Mouse (Mus musculus) kidney, adult 2 months (tissue): ENCODE results near the gene Lrrn2. TPM values are rescaled to one million over a fixed set of nuclear protein-coding genes. Genes with fewer than 3 reads are reported as not detected.

Experiments used
- DNase-seq: peaks from one replicate; pipeline ENCODE4 v3.0.0; 2021
- H3K27ac ChIP-seq: fragments of 200-500 bp; 2 replicates; pipeline ENCODE4 v1.5.1; 2012; ENCODE audit warnings: low read depth, low read length, control low read depth, inconsistent platforms; ENCODE audit not compliant: insufficient read depth
- H3K27me3 ChIP-seq: fragments of 200-500 bp; replicated peaks from 2 replicates; pipeline ENCODE4 v1.6.1; 2012; ENCODE audit warnings: mild to moderate bottlenecking, moderate library complexity, low read length, inconsistent platforms; ENCODE audit not compliant: control insufficient read depth, insufficient read depth
- H3K36me3 ChIP-seq: fragments of 200-500 bp; 2 replicates; pipeline ENCODE4 v1.6.1; 2012; ENCODE audit warnings: mild to moderate bottlenecking, moderate library complexity, low read length, inconsistent platforms; ENCODE audit not compliant: control insufficient read depth, insufficient read depth
- H3K4me1 ChIP-seq: fragments of 200-500 bp; 2 replicates; pipeline ENCODE4 v1.6.1; 2011; ENCODE audit warnings: low read length; ENCODE audit not compliant: control insufficient read depth, insufficient read depth
- H3K4me3 ChIP-seq: fragments of 200-500 bp; 2 replicates; pipeline ENCODE4 v1.5.1; 2011; ENCODE audit warnings: mild to moderate bottlenecking, low read depth, low read length, control low read depth; ENCODE audit not compliant: insufficient read depth
- CTCF ChIP-seq: fragments of 200-500 bp; conservative IDR thresholded peaks from 2 replicates; pipeline ENCODE4 v1.5.1; 2011; ENCODE audit warnings: low read depth, mild to moderate bottlenecking, control low read depth, low read length, moderate library complexity, mixed read lengths; ENCODE audit not compliant: insufficient read depth, insufficient read length
- POLR2A ChIP-seq: fragments of 200-500 bp; IDR thresholded peaks from one replicate; pipeline ENCODE4 v1.6.1; 2011; ENCODE audit warnings: low read depth, low read length, control low read depth
- WGBS: fragments of 180-500 bp; shearing (Covaris S2); methylation state at CpG from one replicate; pipeline ENCODE4 v1.1.7; 2018; 5-methylcytosine and 5-hydroxymethylcytosine counted together
- polyA plus RNA-seq: library from polyadenylated mRNA; depleted of rRNA; stranded (reverse); fragments of >200 nt; gene quantifications from 2 replicates; pipeline ENCODE4 v1.2.3, GENCODE M21; 2012

Lrrn2 gene
- polyA plus RNA-seq, 1 experiment, result 0.36 TPM

DNA sequence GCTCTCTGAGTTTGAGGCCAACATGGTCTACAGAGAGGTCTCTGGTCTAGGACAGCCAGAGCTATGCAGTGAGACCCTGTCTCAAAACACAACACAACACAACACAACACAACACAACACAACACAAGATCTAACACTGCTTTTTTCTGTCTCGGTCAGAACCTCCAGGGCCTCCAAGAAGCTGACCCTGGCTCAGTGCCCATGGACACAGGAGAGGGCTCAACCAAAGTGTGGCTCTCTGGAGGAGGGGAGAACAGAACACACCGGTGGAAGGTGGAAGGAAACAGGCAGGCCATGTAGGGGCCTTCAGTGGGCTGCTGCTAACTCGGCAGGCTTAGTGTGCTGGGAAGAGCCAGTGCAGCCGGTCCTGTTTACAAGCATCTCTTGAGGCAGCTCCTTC is 5.6 kb downstream of the Lrrn2 start:
- Histone ChIP-seq H3K4me3 (no peak overlapping the region), H3K4me1 (no peaks in the 10 kb centered on the region), H3K36me3 (no peaks in the 10 kb centered on the region), H3K27me3 (peaks cover under 1% of the 10 kb centered on the region; the same call in 1 of the 2 replicates), H3K27ac (no peak overlapping the region)
- no peak for TF ChIP-seq POLR2A
- TF ChIP-seq CTCF, result no peak
- 51% methylated on average over 4 of the region's 4 CpGs for WGBS
- DNase-seq, result no peak

- H3K27ac ChIP-seq, result no peak overlapping the region
- WGBS, result 49% methylated on average over 4 of the region's 4 CpGs
- no peak for DNase-seq
- TF ChIP-seq CTCF (no peak), POLR2A (no peak)
- no peaks in the 10 kb centered on the region for H3K36me3 ChIP-seq
- no peaks in the 10 kb centered on the region for H3K27me3 ChIP-seq
- no peak overlapping the region for H3K4me3 ChIP-seq
- H3K4me1 ChIP-seq, result no peaks in the 10 kb centered on the region
These were observed 6.6 kb downstream of the Lrrn2 start for GRCm38 (mm10) chr1:132886626-132887025.

DNA sequence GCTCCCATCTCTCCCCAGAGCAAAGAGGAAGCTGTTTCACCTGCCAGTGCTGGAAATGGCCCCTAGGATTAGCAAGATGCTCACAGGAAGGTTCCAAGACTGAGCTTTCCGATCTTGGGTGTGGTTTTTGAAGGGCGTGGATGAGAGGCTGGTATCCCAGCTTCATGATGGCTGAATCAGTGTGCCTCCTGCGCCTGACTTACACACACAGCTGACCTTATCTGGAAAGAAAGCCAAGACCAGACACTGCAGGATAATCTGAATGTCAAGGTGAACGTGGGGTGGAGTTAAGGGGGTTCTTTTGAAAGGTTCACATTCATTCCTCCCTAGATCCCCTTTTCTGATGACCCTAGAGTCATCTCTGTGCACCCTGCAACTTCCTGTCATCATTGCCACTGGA is 8.7 kb downstream of the Lrrn2 start:
- no peaks in the 10 kb centered on the region for H3K36me3 ChIP-seq
- no peaks in the 10 kb centered on the region for H3K4me1 ChIP-seq
- TF ChIP-seq CTCF (no peak), POLR2A (no peak)
- no peak overlapping the region for H3K27ac ChIP-seq
- DNase-seq, result no peak
- 85% methylated on average over 4 of the region's 4 CpGs for WGBS
- H3K4me3 ChIP-seq, result no peak overlapping the region
- no peaks in the 10 kb centered on the region for H3K27me3 ChIP-seq

DNA sequence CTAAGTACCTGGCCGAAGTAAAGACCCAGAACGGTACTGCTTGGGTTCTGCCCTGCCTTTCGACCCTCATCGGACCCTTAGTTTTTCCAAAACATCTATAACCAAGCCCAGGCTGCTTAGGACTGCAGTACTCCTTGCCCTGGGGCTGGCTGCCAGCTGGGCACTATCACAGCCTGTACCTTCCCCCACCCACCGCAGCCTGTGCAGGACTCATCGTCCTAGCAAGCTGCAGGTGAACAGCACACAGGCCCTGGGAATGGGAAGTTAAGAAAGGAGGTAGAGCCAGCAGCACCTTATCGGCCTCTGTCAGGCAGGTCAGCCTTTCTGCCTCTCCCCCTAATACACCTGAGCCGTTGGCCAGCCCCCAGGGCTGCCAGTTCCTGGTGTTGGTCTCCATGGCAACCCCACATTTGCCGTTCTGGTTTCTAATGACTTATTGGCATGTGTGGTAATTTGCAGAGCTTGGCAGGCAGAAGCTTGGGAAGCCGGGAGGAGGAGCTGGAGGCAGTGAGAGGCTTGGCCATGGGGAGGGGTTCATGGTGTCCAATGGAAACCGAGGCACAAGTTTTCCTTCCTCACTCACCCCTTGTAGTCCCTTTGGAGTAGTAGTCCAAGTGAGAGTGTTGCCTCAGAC is 10.2 kb downstream of the Lrrn2 start:
- Histone ChIP-seq H3K27me3 (no peaks in the 10 kb centered on the region), H3K36me3 (no peaks in the 10 kb centered on the region), H3K27ac (no peak overlapping the region), H3K4me3 (no peak overlapping the region), H3K4me1 (no peaks in the 10 kb centered on the region)
- no peak for TF ChIP-seq CTCF
- TF ChIP-seq POLR2A, result no peak
- DNase-seq, result no peak
- WGBS, result 71% methylated on average over 11 of the region's 11 CpGs

- H3K4me1 ChIP-seq, result no peaks in the 10 kb centered on the region
- H3K27ac ChIP-seq, result no peak overlapping the region
- H3K36me3 ChIP-seq, result no peaks in the 10 kb centered on the region
- no peak for DNase-seq
- no peak overlapping the region for H3K4me3 ChIP-seq
- WGBS, result 78% methylated on average over 2 of the region's 2 CpGs
- TF ChIP-seq CTCF (no peak), POLR2A (no peak)
- H3K27me3 ChIP-seq, result no peaks in the 10 kb centered on the region
These were observed 12.0 kb downstream of the Lrrn2 start for GRCm38 (mm10) chr1:132892065-132892464.

DNA sequence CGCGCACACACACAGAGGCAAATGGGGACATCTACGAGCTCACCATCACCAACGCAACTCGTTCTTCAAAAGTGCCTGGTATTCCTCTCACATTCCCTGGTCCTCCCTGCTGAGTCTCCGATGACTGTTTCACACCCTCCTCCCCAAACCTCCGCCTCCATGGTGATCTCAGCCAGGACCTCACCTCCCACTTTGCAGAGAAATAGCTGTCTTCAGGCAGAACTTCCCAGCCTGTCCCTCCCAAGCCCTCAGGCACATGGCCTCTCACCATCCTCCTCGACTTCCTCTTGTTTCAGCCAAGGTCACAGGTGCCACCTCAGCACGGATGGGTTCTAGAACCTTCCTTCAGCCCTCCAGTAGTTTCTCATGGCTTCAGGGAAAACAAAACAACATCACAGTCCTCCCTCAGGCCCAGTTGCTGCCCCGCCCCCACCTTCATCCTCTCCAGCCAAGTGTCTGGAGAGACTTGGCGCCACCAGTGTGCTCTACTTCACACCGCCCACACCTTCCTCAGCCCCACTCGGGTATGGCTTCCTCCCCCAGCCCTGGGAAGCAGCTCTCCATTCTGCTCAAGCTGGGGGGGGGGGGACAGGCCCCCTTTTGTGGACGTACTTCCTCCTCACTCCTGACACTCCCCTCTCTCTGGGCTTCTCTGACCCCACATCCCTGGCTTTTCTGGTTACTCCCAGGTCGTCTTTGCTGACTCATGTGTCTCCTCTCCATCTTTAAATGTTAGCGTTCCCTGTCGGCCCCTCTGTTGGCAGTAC is 13.4 kb downstream of the Lrrn2 start:
- Histone ChIP-seq H3K27me3 (no peaks in the 10 kb centered on the region), H3K27ac (no peak overlapping the region), H3K4me3 (no peak overlapping the region), H3K4me1 (no peaks in the 10 kb centered on the region), H3K36me3 (no peaks in the 10 kb centered on the region)
- TF ChIP-seq CTCF (no peak), POLR2A (no peak)
- 43% methylated on average over 17 of the region's 17 CpGs for WGBS
- DNase-seq, result no peak

GRCm38 (mm10) chr1:132899029-132899428 is 19.0 kb downstream of the Lrrn2 start:
- H3K27ac ChIP-seq, result no peak overlapping the region
- WGBS, result 92% methylated on average over 6 of the region's 6 CpGs
- TF ChIP-seq CTCF (no peak), POLR2A (no peak)

More at GRCm38 (mm10) chr1:132899029-132899428, 19.0 kb downstream of the Lrrn2 start:
- Histone ChIP-seq H3K27me3 (no peaks in the 10 kb centered on the region), H3K4me3 (no peak overlapping the region), H3K4me1 (no peaks in the 10 kb centered on the region), H3K36me3 (no peaks in the 10 kb centered on the region)
- no peak for DNase-seq
